Mouse (Mus musculus) kidney, postnatal 36 days (tissue): ENCODE results near the gene Smok3a.
"Not testable (repeated sequence)": the region's sequence is repeated elsewhere in the genome, so short reads cannot be mapped to it uniquely, and the experiment has no call there.

Experiments
- DNase-seq, 2 experiments: peaks; one replicate each; pipeline ENCODE4 v3.0.0; 2021 to 2022; ENCODE audit warnings: mixed read lengths in 2 of 2

The Smok3a gene

GRCm38 (mm10) chr5:138020961-138021479 is at the start of gene Smok3a, which contains the start of gene Smok3b:
Smok3a (plus strand) TSS chr5:138021261.
Smok3b (plus strand) TSS chr5:138021429.
- DNase-seq, result not testable (repeated sequence)

DNA sequence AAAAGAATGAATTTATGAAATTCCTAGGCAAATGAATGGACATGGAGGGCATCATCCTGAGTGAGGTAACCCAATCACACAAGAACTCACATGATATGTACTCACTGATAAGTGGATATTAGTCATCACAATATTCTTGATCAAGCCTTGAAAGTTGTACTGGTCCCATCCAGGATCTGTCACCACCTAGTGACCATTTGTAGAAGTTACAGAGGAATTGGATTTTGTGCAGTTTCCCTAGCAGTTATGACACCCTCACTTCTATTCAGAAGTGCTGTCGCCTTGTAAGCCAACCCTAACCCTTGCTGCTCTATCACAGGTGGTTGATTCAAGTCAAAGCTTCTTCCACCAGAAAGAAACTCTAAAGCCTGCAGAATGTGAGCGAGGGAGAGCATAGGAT is 47.9 kb upstream of the Smok3a start:
- no peak for DNase-seq

DNA sequence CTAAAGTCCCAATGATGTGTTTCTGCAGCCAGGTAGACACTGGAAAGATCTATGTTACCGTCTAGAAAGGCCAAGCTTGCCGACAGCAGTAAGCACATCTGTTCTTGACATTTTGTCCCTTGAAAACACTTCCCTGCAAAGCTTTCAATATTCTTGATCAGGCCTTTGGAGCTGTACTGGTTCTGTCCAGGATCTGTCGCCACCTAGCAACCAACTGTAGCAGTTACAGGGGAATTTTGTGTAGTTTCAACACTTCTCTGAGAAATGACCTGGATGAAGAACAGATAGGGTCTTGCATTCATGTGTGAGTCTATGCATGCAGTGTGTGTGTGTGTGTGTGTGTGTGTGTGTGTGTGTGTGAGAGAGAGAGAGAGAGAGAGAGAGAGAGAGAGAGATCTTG is 47.3 kb upstream of the Smok3a start:
- DNase-seq, result peak; percentile 5 to 40

- no peak for DNase-seq
Observed at GRCm38 (mm10) chr5:137974724-137975123, 46.3 kb upstream of the Smok3a start.

GRCm38 (mm10) chr5:137975434-137975833 is 45.6 kb upstream of the Smok3a start:
- DNase-seq, result no peak

DNA sequence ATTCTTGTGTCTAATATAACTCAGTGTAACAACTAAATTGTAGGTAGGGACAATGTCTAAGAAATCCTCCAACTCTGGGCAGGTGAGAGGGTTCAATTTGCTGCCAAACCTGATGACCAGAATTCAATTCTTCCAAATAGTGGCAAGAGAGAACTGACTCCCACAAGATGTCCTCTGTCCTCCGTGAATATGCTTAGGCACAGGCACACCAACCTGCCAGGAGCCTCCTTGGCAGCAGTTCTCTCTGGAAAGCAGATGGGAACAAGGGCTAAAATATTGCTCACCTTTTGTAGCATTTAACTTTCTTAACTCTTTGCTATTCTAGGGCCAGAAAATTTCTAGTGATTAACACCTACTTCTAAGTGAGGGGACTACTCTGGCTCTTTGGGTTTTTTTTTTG is 43.8 kb upstream of the Smok3a start:
- DNase-seq, result peak; percentile 3 to 35

DNA sequence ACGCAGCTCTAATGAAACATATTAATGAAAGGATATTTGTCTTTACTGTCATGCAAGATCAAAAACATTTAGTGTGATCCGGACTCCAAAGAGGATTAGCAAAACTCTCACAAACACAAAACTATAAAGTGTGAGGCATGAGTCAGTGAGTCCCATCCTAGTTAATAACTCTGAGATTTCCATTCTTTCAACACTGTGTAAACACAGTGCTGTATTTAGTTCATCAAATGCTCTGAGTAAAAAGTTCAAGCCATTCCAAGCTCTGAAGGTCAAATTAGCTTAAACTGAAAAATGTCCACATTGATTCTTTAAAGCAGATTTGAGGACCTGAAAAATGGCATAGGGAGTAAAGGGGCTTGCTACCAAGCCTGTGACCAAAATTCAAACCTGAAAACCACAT is 42.0 kb upstream of the Smok3a start:
- DNase-seq, result no peak

DNA sequence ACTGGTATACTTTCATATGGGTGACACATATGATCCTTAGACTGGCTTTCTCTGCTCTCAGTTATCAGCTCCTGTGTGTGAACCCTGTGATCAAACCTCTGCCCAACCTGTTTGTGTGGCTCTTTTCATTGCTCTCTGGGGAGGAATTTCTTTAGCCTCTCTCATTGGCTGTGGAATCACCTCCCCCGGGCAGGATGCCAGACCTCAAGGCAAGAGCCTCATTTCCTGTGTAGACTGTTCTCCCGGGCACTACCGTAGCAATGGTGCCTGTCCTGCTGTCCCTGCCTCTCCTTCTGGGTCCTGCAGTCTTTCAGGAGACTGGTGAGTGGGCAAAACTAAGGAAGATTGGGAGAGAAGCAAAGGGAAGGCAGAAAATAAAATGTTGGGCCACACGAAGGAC is 39.8 kb upstream of the Smok3a start, which contains the start of gene Azgp1:
Gene Azgp1, plus strand, starts transcription at position 221 of the 400 bp plus-strand sequence.
- peak; percentile 40 to 81 for DNase-seq

DNA sequence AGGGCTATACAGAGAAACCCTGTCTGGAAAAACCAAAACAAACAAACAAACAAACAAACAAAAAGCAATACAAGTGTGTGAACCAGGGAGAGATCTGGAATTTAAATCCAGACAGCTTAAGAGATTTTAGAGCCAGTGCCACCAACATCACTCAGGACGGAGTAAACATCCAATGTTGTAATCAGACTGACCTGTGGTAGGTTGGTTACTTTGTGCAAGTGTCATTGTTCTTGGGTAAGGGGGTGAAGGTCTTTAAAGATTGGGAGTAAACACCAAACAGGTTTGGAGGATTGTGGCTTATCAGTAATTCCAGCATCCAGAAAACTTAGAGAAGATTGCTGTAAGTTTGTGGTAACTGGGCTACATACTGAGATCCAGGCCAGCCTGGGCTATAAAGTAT is 34.7 kb upstream of the Smok3a start:
- no peak for DNase-seq

DNA sequence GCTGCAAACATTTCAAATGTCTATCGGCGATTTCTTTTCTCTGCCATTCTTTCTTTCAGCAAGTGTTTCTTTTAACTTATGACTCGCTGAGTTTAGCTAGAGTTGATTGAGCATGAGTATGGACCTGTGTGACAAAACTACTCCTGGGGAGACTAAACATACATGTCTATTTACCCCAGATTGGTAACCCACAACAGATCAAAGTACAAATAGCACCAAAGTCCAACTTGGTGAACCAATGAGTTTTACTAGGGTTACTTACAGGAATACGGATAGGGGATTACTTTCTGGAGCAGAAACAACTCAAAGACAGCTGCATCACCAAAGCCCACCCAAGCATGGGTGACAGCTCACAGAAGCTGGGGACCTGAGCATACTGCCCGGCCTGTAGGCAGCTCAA is 11.6 kb upstream of the Smok3a start:
- no peak for DNase-seq

- no peak for DNase-seq
Observed at GRCm38 (mm10) chr5:138012382-138012781, 8.7 kb upstream of the Smok3a start.

GRCm38 (mm10) chr5:138016530-138016929 is 4.5 kb upstream of the Smok3a start:
- DNase-seq, result no peak

DNA sequence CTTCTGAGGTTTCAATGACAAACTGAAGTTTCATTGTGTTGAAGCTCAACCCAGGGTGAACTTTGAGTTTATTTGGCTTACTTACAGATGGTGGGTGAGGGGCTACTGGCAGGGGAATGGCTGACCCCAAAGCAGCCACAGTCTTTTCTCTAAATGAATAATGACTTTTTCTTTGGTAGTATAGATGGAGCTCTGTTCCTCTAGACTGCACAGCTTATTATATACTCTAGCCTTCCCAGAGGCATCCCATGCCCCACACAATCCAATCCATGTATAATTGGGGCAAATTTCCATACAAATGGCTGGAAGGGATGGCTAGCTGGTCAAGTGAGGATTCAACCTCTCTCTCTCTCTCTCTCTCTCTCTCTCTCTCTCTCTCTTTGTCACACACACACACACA is 4.1 kb upstream of the Smok3a start:
- no peak for DNase-seq

GRCm38 (mm10) chr5:138019577-138019976 is 1.5 kb upstream of the Smok3a start:
- DNase-seq, result not testable (repeated sequence)

GRCm38 (mm10) chr5:138052894-138053293 is 31.8 kb downstream of the Smok3a start, which contains the start of gene Smok3c:
Smok3c (plus strand) TSS chr5:138053194.
- DNase-seq, result not testable (repeated sequence)

DNA sequence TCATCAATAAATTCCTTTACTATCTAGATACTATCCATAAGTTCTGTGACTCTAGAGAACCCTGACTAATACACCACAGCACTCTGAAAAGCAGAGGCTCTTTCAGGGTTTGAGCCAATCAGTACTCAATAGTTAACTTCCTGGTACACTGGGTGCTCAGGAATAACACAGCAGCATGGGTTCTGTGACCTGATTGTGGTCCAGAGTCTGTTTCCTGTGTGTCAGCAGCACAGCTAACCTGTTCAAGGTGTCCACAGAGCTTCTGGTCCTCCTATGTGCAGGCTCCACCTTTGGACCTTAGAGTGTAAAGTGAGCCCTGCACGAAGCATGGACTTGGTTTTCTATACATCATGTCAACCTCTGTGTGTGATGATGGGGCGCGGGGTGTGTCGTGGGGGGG is 52.7 kb downstream of the Smok3a start:
- DNase-seq, result peak in 1 of 2 experiments; percentile 0

DNA sequence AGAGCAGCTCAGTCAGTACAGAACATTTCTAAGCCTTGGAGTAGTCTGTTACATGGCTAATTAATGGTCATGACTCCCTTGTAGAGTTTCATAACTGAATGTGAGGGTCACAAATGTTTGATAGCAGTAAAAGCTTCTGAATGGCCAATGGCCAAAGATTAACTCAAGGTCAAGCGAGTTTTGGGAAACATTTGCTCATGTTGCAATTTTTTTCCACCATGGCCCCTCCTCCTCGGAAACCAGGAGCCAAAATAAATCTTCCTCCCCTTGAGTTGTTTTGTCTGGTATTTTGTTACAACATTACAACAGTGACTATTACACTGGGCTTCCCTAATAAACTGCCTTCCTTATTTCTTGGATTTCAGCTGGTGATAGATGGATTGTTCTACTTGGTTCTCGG is 54.6 kb downstream of the Smok3a start:
- peak; percentile 43 to 45 for DNase-seq

DNA sequence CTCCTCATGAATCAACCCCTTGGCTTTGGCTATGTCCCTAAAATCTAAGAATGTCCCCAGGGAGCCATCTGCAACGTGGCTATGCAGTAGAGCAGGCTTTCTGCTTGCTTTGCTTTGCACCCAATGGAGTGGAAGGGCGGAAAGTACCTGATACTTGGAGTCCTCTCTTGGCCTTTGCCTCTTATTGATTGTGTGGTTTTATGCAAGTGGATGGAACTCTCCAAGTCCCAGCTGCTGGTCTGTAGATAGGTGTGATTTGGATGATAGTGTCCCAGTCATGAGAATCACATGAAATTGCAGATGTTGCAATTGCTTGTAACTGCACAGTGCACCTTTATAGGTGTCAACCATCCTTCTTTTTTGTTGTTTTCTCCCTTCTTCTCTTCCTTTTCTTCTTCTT is 55.1 kb downstream of the Smok3a start:
- peak in 1 of 2 experiments; percentile 0 for DNase-seq

GRCm38 (mm10) chr5:138080456-138080855 is 59.4 kb downstream of the Smok3a start:
- DNase-seq, result peak in 1 of 2 experiments; percentile 2

DNA sequence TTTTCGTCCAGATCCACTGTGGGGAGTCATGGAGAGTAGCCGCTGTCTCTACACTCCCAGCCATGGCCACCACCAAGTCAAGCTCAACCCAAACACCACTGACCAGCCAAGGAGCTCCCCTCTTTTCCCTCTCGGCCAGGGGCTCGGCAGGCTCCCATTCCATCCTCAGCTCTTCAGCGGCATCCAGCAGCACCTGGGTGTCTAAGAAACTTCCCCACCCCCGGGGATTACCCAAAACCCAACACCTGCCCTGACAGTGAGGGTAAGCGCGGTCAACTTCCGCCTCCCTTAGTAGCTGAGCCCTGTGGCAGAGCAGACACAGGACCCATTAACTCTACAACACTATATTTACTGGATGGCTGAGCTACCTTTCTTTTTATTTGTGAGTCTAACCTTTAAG is 60.4 kb downstream of the Smok3a start:
- DNase-seq, result peak in 1 of 2 experiments; percentile 3

- no peak for DNase-seq
Observed at GRCm38 (mm10) chr5:138083318-138083900, 62.3 kb downstream of the Smok3a start.

- DNase-seq, result no peak
Observed at GRCm38 (mm10) chr5:138083936-138084335, 62.9 kb downstream of the Smok3a start.
